Mouse (Mus musculus): ENCODE results near the gene Ccdc71.

GRCm38 (mm10) chr9:108469845-108470244 lies 9.5 kb downstream of the Ccdc71 start:
- TF ChIP-seq CHD1 (IDR thresholded peaks at IDR 0.05; ENCODE audit: low read depth, low read length) = no peak
- TF ChIP-seq IRF4 (IDR thresholded peaks at IDR 0.05; ENCODE audit: low read depth, low read length) = no peak
- TF ChIP-seq ELF1 (IDR thresholded peaks at IDR 0.05; ENCODE audit: low read depth, low read length) = no peak
- TF ChIP-seq USF2 (conservative IDR thresholded peaks at IDR 0.05; ENCODE audit: low read depth, low read length) = no peak
- TF ChIP-seq JUND (conservative IDR thresholded peaks at IDR 0.05; ENCODE audit: low read depth, low read length) = no peak
- no peak for TF ChIP-seq GABPA (IDR thresholded peaks at IDR 0.05; ENCODE audit: insufficient replicate concordance, low read depth, low read length)
- no peak for TF ChIP-seq E2F4 (IDR thresholded peaks at IDR 0.05; ENCODE audit: insufficient replicate concordance, low read depth, low read length)
- no peak for TF ChIP-seq CTCF (conservative IDR thresholded peaks at IDR 0.05 in 1 of 2, IDR thresholded peaks at IDR 0.05 in 1 of 2; ENCODE audit: low read depth in 2 of 2, low read length in 2 of 2)
- TF ChIP-seq CHD2 (IDR thresholded peaks at IDR 0.05; ENCODE audit: low read length) = no peak
